Mouse (Mus musculus) hindbrain, embryonic 10.5 days (tissue): ENCODE data around the gene Fbxl7. TPM values are rescaled to one million over a fixed set of nuclear protein-coding genes. Genes with fewer than 3 reads are reported as not detected.
"Not testable (repeated sequence)": the region's sequence is repeated elsewhere in the genome, so short reads cannot be mapped to it uniquely, and the experiment has no call there.

Experiments
- DNase-seq: peaks from one replicate; pipeline ENCODE4 v3.0.0-alpha.2; 2017; ENCODE audit warnings: low spot score
- H3K27ac ChIP-seq: fragments of 300-500 bp; sonication (generic); 2 replicates; pipeline ENCODE4 v1.5.1; 2016; ENCODE audit warnings: mild to moderate bottlenecking, moderate library complexity
- H3K27me3 ChIP-seq: fragments of 300-500 bp; sonication (generic); 2 replicates; pipeline ENCODE4 v1.6.1; 2016; ENCODE audit warnings: mild to moderate bottlenecking; ENCODE audit not compliant: poor library complexity, insufficient read depth, severe bottlenecking
- H3K36me3 ChIP-seq: fragments of 300-500 bp; sonication (generic); 2 replicates; pipeline ENCODE4 v1.6.1; 2016; ENCODE audit warnings: mild to moderate bottlenecking, moderate library complexity
- H3K4me1 ChIP-seq: fragments of 300-500 bp; sonication (generic); replicated peaks from 2 replicates; pipeline ENCODE4 v1.6.1; 2016; ENCODE audit warnings: mild to moderate bottlenecking
- H3K4me3 ChIP-seq: fragments of 300-500 bp; sonication (generic); 2 replicates; pipeline ENCODE4 v1.5.1; 2016; ENCODE audit warnings: mild to moderate bottlenecking, moderate library complexity
- H3K9me3 ChIP-seq: fragments of 300-500 bp; sonication (generic); 2 replicates; pipeline ENCODE4 v1.6.1; 2016; ENCODE audit warnings: mild to moderate bottlenecking, moderate library complexity
- WGBS: fragments of 180-500 bp; shearing (Covaris S2); methylation state at CpG from one replicate; pipeline ENCODE4 v1.1.7; 2016; 5-methylcytosine and 5-hydroxymethylcytosine counted together
- polyA plus RNA-seq: library from polyadenylated mRNA; unstranded; fragments of >200 nt; fragmentation: Nextera tagmentation; extraction: Ambion mirVana; gene quantifications from 2 replicates; pipeline ENCODE4 v1.2.1, GENCODE M21; 2016

Fbxl7 gene
- polyA plus RNA-seq, 1 experiment from 2014 or later: 13.8 TPM

DNA sequence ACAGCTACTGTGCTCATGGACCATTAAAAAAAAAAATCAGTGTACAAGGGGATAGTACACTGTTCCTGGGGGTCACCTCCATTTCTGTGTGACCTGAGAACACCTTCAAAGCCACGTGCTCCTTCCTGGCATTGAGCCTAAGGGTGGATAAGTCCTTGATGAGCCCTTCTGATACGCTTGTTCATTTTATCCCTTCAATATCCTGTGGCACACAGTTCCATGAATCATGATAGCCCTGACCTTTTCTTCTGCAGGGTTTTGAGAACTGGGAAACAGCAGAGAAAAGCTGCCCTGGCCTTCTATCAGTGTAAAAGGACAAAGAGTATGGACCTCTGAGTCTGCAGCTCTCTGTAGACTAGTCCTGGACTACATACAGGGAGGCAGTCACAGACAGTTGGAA, 99.4 kb downstream of the Fbxl7 start:
- Histone ChIP-seq H3K4me3 (no peak overlapping the region), H3K36me3 (no peaks in the 10 kb centered on the region), H3K27ac (peak overlapping the region; percentile 31; the same call in 1 of the 2 replicates), H3K9me3 (no peaks in the 10 kb centered on the region), H3K27me3 (no peaks in the 10 kb centered on the region), H3K4me1 (peaks cover 11% of the 10 kb centered on the region; the same call in 1 of the 2 replicates)
- WGBS: 86% methylated on average over 2 of the region's 2 CpGs
- no peak for DNase-seq

DNA sequence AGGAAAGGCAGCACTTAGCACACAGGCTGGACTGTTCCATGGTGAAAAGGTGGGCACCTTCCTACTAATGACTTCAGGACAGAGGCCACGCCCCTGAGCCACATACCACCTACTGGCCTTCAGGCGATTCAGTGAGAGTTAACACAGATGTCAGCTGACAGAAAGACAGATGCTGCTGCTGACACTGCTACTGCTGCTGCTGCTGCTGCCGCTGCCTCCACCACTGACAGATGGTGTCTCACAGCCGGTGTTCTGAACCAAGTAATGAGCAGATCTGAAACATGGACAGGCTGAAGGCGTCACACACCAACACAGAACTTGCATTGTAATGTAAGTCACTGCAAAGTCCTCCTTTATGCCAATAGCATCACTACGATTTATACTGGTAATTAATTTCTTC, 99.9 kb downstream of the Fbxl7 start:
- 46% methylated on average over 6 of the region's 6 CpGs for WGBS
- Histone ChIP-seq H3K4me1 (peaks cover 11% of the 10 kb centered on the region; the same call in 1 of the 2 replicates), H3K27me3 (no peaks in the 10 kb centered on the region), H3K27ac (no peak overlapping the region), H3K36me3 (no peaks in the 10 kb centered on the region), H3K4me3 (no peak overlapping the region), H3K9me3 (no peaks in the 10 kb centered on the region)
- peak; percentile 44 for DNase-seq

DNA sequence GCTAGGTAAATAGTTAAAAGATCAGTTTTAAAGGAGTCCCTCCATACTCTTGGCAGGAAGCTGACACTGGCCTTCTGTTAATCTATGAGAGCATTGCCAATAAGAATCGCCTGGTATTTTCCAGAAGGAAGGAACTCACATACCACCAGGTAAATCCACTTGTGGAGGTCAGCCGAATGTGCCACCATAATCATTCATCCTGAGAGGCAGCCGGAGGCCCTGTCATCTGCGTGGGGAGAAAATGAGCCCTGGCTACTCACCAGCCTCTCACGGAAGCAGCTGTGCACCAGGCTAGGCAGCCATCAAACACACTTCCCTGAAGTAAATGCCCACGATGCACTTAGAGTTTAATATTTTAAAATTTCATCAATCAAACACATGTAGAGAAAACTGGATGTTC, 108.2 kb downstream of the Fbxl7 start:
- Histone ChIP-seq H3K36me3 (no peaks in the 10 kb centered on the region), H3K27me3 (no peaks in the 10 kb centered on the region), H3K4me3 (no peak overlapping the region), H3K4me1 (no peaks in the 10 kb centered on the region), H3K27ac (no peak overlapping the region), H3K9me3 (no peaks in the 10 kb centered on the region)
- DNase-seq: no peak
- 88% methylated on average over 6 of the region's 6 CpGs for WGBS

DNA sequence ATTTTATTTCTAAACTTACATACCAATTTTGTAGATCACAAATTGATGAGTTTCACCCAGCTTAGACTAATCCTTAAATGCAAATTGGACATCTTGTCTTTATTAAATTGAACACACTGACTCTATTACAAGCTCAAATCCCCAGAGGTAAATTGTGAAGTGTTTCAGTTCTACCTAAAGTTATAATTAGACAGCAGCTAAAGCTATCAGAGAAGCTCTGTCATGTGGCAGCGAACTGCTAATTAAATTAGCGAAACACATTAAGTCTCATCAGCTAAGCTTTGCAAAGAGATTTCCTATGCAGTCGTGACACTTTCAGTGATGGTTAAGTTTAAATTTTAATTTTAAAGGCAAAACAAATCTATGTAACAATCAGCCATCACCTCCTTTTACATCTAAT, 114.8 kb downstream of the Fbxl7 start:
- H3K27me3 ChIP-seq: no peaks in the 10 kb centered on the region
- H3K4me3 ChIP-seq: no peak overlapping the region
- H3K36me3 ChIP-seq: no peaks in the 10 kb centered on the region
- no peak overlapping the region for H3K27ac ChIP-seq
- no peaks in the 10 kb centered on the region for H3K4me1 ChIP-seq
- no peak for DNase-seq
- WGBS: 88% methylated on average over 3 of the region's 3 CpGs
- H3K9me3 ChIP-seq: no peaks in the 10 kb centered on the region

DNA sequence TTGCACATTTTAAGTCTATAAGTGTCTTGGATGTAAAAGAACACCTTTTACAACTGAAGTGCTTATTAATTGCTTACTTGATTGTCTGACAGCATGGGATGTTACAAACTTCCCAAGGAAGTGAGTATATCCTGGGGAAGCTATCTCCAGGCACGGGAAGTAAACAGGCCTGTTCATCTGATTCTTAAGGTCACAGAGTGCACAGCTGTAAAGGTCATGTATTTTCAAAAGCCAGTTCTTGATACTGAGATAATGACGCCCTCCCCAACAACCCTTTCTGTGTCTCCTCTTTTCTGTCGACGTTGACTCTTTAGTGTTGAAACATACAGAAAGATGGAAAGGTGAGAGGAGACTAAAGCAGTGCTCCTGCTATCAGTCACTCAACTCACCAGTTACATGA, 116.3 kb downstream of the Fbxl7 start:
- WGBS: 81% methylated on average over 4 of the region's 4 CpGs
- no peaks in the 10 kb centered on the region for H3K4me1 ChIP-seq
- H3K4me3 ChIP-seq: no peak overlapping the region
- no peaks in the 10 kb centered on the region for H3K9me3 ChIP-seq
- H3K36me3 ChIP-seq: no peaks in the 10 kb centered on the region
- H3K27ac ChIP-seq: no peak overlapping the region
- no peaks in the 10 kb centered on the region for H3K27me3 ChIP-seq
- DNase-seq: no peak

DNA sequence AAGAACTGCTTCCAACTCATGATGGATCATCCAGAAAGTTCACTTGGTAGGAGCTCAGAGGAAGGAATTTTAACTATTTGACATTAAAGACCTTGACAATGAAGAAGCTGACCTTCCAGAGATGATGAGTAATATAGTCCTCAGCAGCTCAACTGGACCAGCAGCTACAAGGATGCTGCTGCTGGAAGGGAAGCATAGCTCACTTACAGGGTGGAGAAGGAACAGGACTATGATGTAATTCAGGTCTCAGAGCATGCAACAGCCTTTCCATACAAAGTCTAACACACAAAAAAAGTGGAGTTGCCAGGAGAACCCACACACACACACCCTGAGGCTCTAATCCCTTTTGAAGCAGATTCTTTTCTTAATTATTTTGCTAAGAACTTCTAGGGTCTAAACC, 119.7 kb downstream of the Fbxl7 start:
- DNase-seq: no peak
- Histone ChIP-seq H3K4me1 (no peaks in the 10 kb centered on the region), H3K9me3 (no peaks in the 10 kb centered on the region), H3K27ac (no peak overlapping the region), H3K36me3 (no peaks in the 10 kb centered on the region), H3K4me3 (no peak overlapping the region), H3K27me3 (no peaks in the 10 kb centered on the region)

DNA sequence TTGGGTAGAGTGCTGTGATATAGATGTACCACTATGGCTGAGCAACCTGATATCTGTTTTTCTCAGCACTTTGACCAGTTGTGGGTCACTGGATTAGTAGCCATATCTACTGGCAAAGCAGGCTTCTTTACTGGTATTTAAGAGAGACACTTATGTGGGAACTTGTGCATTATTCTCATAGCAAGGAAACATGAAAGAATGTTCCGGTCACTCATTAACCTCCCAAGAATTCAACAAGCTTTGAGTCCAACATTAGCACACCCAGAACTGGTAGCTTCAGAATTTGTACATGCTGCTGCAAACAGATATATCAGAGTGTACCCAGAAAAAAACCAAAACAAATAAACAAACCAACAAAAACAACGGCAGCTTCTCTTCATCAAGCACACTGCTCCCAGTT, 120.5 kb downstream of the Fbxl7 start:
- H3K27me3 ChIP-seq: no peaks in the 10 kb centered on the region
- H3K27ac ChIP-seq: no peak overlapping the region
- no peaks in the 10 kb centered on the region for H3K4me1 ChIP-seq
- no peak for DNase-seq
- H3K9me3 ChIP-seq: no peaks in the 10 kb centered on the region
- 94% methylated on average over 2 of the region's 2 CpGs for WGBS
- no peaks in the 10 kb centered on the region for H3K36me3 ChIP-seq
- no peak overlapping the region for H3K4me3 ChIP-seq

DNA sequence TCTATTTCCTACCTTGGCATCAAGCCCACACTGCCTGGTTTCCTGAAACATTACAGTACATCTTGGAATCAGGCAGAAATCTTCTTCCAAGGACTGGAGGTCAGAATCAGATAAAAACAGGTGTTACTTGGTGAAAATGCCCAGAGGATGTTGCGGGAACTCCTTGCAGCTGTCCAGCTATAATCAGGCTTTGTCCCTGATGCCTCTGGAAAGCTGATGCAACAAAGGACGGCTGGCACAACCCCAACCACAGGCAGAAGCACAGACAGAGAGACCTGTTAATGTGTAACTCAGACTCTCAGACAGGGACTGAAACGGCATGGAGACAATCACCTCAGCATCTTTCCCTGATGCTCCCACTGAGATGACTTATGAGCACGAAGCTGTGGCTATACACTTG, 133.7 kb downstream of the Fbxl7 start:
- Histone ChIP-seq H3K27me3 (no peaks in the 10 kb centered on the region), H3K4me3 (no peak overlapping the region), H3K4me1 (no peaks in the 10 kb centered on the region), H3K27ac (no peak overlapping the region), H3K9me3 (no peaks in the 10 kb centered on the region), H3K36me3 (no peaks in the 10 kb centered on the region)
- 74% methylated on average over 4 of the region's 4 CpGs for WGBS
- no peak for DNase-seq

DNA sequence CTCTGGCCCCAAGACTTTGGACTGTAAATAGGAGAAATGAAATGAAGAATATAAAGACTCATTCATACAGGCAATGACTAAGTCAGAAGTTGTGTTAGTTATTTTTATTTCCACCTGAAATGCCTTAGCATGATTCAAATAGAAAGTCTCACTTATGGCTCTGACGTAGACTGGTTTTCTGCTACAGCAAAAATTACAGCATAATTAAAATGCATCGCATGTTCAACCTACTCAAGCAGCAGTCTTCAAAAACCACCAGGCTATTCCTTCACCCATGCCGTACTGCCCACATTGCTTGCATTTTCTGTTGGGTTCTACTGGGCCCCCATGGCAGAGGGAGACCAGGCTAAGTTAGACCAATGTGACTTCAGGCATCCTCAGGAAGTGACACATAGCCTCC, 146.9 kb downstream of the Fbxl7 start:
- Histone ChIP-seq H3K27ac (no peak overlapping the region), H3K9me3 (no peaks in the 10 kb centered on the region), H3K36me3 (no peaks in the 10 kb centered on the region), H3K4me1 (no peaks in the 10 kb centered on the region), H3K4me3 (no peak overlapping the region), H3K27me3 (no peaks in the 10 kb centered on the region)
- DNase-seq: no peak
- 95% methylated on average over 3 of the region's 3 CpGs for WGBS

DNA sequence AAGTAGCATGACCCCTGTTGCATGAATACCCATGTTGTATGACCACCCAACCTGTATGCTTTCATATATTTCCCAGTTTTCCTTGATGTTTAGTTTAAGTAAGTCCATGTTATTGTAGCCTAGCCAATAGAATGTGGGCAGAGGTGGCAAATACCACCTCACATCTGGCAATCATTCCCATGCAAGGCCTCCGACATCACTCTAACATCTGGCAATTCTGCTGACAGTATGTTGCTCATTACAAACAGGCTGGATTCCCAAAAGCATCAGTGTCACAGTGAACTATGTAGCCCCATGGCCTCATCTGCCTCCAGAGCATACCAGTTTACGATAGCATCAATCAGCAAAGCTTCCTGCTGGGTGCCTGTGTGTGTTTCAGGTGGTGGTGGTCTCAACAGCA, 163.0 kb downstream of the Fbxl7 start:
- no peak for DNase-seq
- no peaks in the 10 kb centered on the region for H3K4me1 ChIP-seq
- no peaks in the 10 kb centered on the region for H3K27me3 ChIP-seq
- no peak overlapping the region for H3K4me3 ChIP-seq
- H3K36me3 ChIP-seq: no peaks in the 10 kb centered on the region
- no peaks in the 10 kb centered on the region for H3K9me3 ChIP-seq
- H3K27ac ChIP-seq: no peak overlapping the region
- WGBS: 70% methylated on average over 2 of the region's 2 CpGs

DNA sequence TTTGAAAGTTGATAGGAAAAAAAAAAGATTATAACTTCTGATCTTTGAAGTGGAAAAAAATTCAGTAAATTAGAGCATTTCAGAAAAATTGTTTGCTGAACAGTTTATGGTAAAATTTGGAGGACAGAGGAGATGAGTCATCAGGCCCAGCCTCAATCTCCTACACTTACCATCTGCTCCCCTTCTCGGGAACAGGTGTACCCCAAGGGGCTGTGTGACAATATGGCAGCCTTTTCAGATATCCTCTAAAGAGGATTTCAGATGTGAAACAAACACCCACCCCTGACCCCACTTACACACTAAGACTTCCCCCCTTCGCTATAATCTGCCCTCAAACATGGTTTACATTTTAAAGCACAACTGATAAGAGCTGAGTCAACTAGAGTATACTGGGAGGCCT, 164.6 kb downstream of the Fbxl7 start:
- Histone ChIP-seq H3K9me3 (no peaks in the 10 kb centered on the region), H3K4me1 (no peaks in the 10 kb centered on the region), H3K4me3 (no peak overlapping the region), H3K36me3 (no peaks in the 10 kb centered on the region), H3K27ac (no peak overlapping the region), H3K27me3 (no peaks in the 10 kb centered on the region)
- no peak for DNase-seq
- WGBS: 90% methylated on average over 2 of the region's 2 CpGs

DNA sequence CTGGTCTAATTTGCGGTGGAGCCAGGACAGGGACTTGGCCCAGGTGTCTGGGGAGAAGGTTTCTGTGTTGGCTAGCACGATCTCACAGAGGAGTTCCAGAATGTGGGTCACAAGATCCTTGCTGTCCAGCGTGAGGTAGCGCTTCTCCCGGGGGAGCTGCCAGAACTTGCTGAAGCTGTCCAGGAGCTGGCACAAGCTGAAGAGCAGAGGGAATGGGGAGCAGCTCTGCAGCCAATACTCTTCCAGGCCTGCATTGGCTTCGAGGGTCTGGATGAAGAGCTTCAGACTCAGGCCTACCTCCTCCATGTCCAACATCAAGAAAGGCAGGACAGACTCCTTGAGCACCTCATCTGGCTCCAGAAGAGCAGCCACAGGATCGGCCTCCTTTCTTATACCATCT, 166.0 kb downstream of the Fbxl7 start:
- not testable (repeated sequence) for H3K4me1 ChIP-seq, H3K27ac ChIP-seq, H3K4me3 ChIP-seq, H3K36me3 ChIP-seq, H3K27me3 ChIP-seq, H3K9me3 ChIP-seq, DNase-seq
- 91% methylated on average over 6 of the region's 7 CpGs for WGBS

DNA sequence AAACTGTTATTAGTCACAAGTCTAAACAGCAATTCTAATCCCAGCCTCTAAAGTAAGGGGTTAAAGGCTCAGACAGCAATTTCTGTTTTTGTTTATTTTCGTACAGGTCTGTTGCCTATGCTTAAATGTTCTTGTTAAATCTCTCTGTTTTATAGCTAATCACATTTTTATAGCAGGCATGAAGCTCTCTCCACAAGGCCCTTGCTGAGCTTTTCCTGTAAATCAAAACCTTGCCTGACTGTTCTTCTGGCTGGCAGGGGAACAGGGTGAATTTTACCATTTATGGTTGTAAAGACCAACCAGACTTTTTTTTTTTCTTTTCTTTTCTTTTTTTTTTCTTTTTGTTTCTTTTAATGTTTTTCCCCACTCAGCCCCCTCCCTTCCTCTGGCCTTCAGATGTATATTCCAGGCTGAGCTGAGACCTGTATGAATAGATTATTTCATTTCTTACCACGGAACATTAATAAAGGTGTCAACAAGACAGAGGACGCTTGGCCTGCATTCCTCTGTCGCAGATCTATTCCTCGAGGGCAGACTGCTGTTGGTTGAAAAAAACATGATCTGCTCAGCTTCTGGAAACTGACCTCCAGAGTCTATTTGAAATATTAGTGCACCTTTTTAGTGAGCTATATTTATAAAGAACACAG, 176.9 kb downstream of the Fbxl7 start:
- no peaks in the 10 kb centered on the region for H3K9me3 ChIP-seq
- DNase-seq: no peak
- H3K27ac ChIP-seq: peak overlapping the region; percentile 68; the same call in 1 of the 2 replicates
- 63% methylated on average over 5 of the region's 5 CpGs for WGBS
- peaks cover 20% of the 10 kb centered on the region for H3K4me1 ChIP-seq
- H3K4me3 ChIP-seq: no peak overlapping the region
- no peaks in the 10 kb centered on the region for H3K36me3 ChIP-seq
- no peaks in the 10 kb centered on the region for H3K27me3 ChIP-seq

DNA sequence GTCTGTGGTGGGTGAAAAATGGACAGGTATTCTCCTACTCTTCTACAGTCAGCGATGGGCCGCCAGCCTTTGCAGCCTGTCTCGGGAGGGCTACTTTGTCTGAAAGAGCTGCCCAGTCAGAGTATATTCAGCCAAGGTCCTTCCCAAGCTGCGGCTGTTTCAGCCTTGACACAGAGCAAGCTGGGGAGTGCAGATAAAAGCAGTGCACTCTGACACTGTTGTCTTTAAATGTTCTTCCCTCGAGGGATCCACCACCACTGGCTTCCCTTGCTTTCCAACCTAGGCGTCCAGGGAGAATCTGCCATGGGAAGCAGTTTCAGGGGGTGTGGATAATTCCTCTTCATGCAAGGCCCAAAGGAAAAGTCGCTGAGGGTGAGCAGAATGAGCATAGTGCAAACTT, 177.4 kb downstream of the Fbxl7 start:
- WGBS: 43% methylated on average over 7 of the region's 7 CpGs
- H3K27ac ChIP-seq: peak overlapping the region; percentile 68
- peaks cover 20% of the 10 kb centered on the region for H3K4me1 ChIP-seq
- no peaks in the 10 kb centered on the region for H3K9me3 ChIP-seq
- no peaks in the 10 kb centered on the region for H3K27me3 ChIP-seq
- H3K4me3 ChIP-seq: no peak overlapping the region
- DNase-seq: no peak
- H3K36me3 ChIP-seq: no peaks in the 10 kb centered on the region
